Mouse (Mus musculus) lung, embryonic 15.5 days (tissue): Measurements from ENCODE around the gene Pold3. TPM values are rescaled to one million over a fixed set of nuclear protein-coding genes. Genes with fewer than 3 reads are reported as not detected.
A peak's percentile ranks its signal among the peaks of the same experiment; 100 is the strongest.

ENCODE experiments used
- ATAC-seq: fragments of 200-750 bp; cut with Nextera tagmentation; 2 replicates; pipeline ENCODE4 v1.8.0; 2017; ENCODE audit warnings: moderate number of reproducible peaks, borderline replicate concordance; ENCODE audit not compliant: low FRiP score, low TSS enrichment; ENCODE audit errors: extremely low read depth
- H3K27ac ChIP-seq: fragments of 300-500 bp; sonication (generic); 2 replicates; pipeline ENCODE4 v1.5.1; 2015; ENCODE audit warnings: moderate library complexity, mild to moderate bottlenecking, inconsistent platforms
- H3K27me3 ChIP-seq: fragments of 300-500 bp; sonication (generic); 2 replicates; pipeline ENCODE4 v1.6.1; 2015; ENCODE audit warnings: inconsistent platforms
- H3K36me3 ChIP-seq: fragments of 300-500 bp; sonication (generic); 2 replicates; pipeline ENCODE4 v1.6.1; 2015; ENCODE audit warnings: inconsistent platforms
- H3K4me1 ChIP-seq: fragments of 300-500 bp; sonication (generic); 2 replicates; pipeline ENCODE4 v1.6.1; 2015; ENCODE audit warnings: inconsistent platforms
- H3K4me2 ChIP-seq: fragments of 300-500 bp; sonication (generic); 2 replicates; pipeline ENCODE4 v1.6.1; 2015; ENCODE audit warnings: inconsistent platforms, mild to moderate bottlenecking, moderate library complexity
- H3K4me3 ChIP-seq: fragments of 300-500 bp; sonication (generic); 2 replicates; pipeline ENCODE4 v1.5.1; 2015; ENCODE audit warnings: mild to moderate bottlenecking, inconsistent platforms
- H3K9ac ChIP-seq: fragments of 300-500 bp; sonication (generic); 2 replicates; pipeline ENCODE4 v1.6.1; 2015; ENCODE audit warnings: inconsistent platforms
- H3K9me3 ChIP-seq: fragments of 300-500 bp; sonication (generic); 2 replicates; pipeline ENCODE4 v1.6.1; 2016; ENCODE audit warnings: inconsistent platforms
- WGBS: fragments of 180-500 bp; shearing (Covaris S2); methylation state at CpG from one replicate; pipeline ENCODE4 v1.1.7; 2015; 5-methylcytosine and 5-hydroxymethylcytosine counted together
- polyA plus RNA-seq: library from polyadenylated mRNA; unstranded; fragments of >200 nt; fragmentation: Nextera tagmentation; extraction: Ambion mirVana; gene quantifications from 2 replicates; pipeline ENCODE4 v1.2.1, GENCODE M21; 2015

The Pold3 gene
- polyA plus RNA-seq = 61.1 and 62.2 TPM in 2 replicates

- Histone ChIP-seq H3K4me1 (peaks cover 11% of the 10 kb centered on the region), H3K4me2 (peak within 1 kb of the TSS; percentile 63), H3K9ac (peak within 1 kb of the TSS; percentile 96), H3K4me3 (peak within 1 kb of the TSS; percentile 97), H3K27me3 (no peaks in the 10 kb centered on the region), H3K36me3 (peaks cover 17% of the 10 kb centered on the region), H3K27ac (peak within 1 kb of the TSS; percentile 95), H3K9me3 (no peaks in the 10 kb centered on the region)
- 3% methylated on average over 31 of the region's 33 CpGs for WGBS
- peak; percentile 95 for ATAC-seq
These were observed at the start of gene Pold3 for GRCm38 (mm10) chr7:100121376-100121789. Gene Pold3 (minus strand): TSS chr7:100121565.

- Histone ChIP-seq H3K27ac (no peak overlapping the region), H3K36me3 (no peaks in the 10 kb centered on the region), H3K4me2 (no peak overlapping the region), H3K9ac (no peak overlapping the region), H3K27me3 (no peaks in the 10 kb centered on the region), H3K9me3 (no peaks in the 10 kb centered on the region), H3K4me1 (no peaks in the 10 kb centered on the region), H3K4me3 (no peak overlapping the region)
- ATAC-seq = no peak
- WGBS = 53% methylated on average over 4 of the region's 4 CpGs
These were observed 49.4 kb upstream of the Pold3 start for GRCm38 (mm10) chr7:100170756-100171155.

DNA sequence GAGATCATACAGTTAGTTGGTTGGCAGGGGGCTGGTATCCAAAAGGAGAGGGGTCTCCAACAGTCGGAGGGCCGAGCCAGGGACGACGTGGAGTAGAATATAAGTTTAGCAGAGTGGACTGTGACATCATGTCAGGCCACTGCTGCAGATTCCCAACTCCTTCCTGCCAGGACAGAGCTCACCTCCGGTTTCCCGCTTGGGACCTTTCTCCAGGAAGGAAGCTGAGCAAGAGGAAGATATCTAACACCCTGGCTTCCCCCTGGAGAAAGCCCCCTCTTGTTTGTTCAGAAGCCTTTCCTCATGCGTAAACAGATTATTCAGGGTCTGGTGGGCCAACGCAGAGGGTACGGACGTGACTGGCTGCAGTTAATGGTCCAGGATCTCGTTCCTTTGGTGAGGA lies 47.3 kb upstream of the Pold3 start:
- Histone ChIP-seq H3K9me3 (no peaks in the 10 kb centered on the region), H3K36me3 (no peaks in the 10 kb centered on the region), H3K4me3 (no peak overlapping the region), H3K4me1 (no peaks in the 10 kb centered on the region), H3K4me2 (no peak overlapping the region), H3K9ac (no peak overlapping the region), H3K27ac (no peak overlapping the region), H3K27me3 (no peaks in the 10 kb centered on the region)
- 64% methylated on average over 11 of the region's 11 CpGs for WGBS
- no peak for ATAC-seq

GRCm38 (mm10) chr7:100163506-100163905 lies 42.1 kb upstream of the Pold3 start:
- Histone ChIP-seq H3K4me3 (no peak overlapping the region), H3K27ac (no peak overlapping the region), H3K27me3 (no peaks in the 10 kb centered on the region), H3K4me1 (peaks cover 6% of the 10 kb centered on the region), H3K4me2 (no peak overlapping the region), H3K9me3 (no peaks in the 10 kb centered on the region), H3K36me3 (no peaks in the 10 kb centered on the region), H3K9ac (no peak overlapping the region)
- 61% methylated on average over 4 of the region's 4 CpGs for WGBS
- no peak for ATAC-seq

DNA sequence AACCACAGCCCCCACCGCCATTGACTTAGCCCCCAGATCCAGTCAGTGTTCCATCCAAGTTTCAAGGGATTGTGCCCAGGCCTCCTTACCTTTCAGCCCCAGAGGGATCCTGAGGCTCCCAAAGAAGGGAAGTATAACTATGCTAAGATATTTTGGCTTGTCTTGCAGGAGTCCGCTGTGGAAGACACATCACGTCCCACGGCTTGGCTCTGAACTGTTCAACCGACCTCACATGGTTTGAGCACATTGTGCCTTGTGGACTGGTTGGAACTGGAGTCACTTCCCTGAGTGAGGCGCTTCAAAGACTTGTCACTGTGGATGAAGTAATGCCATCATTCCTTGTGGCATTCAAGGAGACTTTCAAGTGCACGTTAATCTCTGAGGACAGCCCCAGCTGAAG lies 38.6 kb upstream of the Pold3 start:
- H3K9me3 ChIP-seq = no peaks in the 10 kb centered on the region
- no peaks in the 10 kb centered on the region for H3K27me3 ChIP-seq
- H3K4me1 ChIP-seq = peaks cover 6% of the 10 kb centered on the region
- H3K4me2 ChIP-seq = peak overlapping the region; percentile 88
- H3K27ac ChIP-seq = peak overlapping the region; percentile 97
- H3K9ac ChIP-seq = peak overlapping the region; percentile 80
- 60% methylated on average over 7 of the region's 7 CpGs for WGBS
- ATAC-seq = peak; percentile 7; the same call in 1 of the 2 replicates
- H3K36me3 ChIP-seq = no peaks in the 10 kb centered on the region
- H3K4me3 ChIP-seq = peak overlapping the region; percentile 81

- Histone ChIP-seq H3K9ac (peak within 1 kb of the TSS; percentile 80), H3K27ac (peak within 1 kb of the TSS; percentile 97), H3K9me3 (no peaks in the 10 kb centered on the region), H3K27me3 (no peaks in the 10 kb centered on the region), H3K4me3 (peak within 1 kb of the TSS; percentile 81), H3K4me2 (peak within 1 kb of the TSS; percentile 88), H3K36me3 (no peaks in the 10 kb centered on the region), H3K4me1 (peaks cover 6% of the 10 kb centered on the region)
- ATAC-seq = peak; percentile 97
- WGBS = under 1% methylated on average over 78 of the region's 78 CpGs
These were observed 37.9 kb upstream of the Pold3 start, which contains the start of gene Lipt2 for GRCm38 (mm10) chr7:100159105-100159841. Gene Lipt2 (plus strand): TSS chr7:100159277.

GRCm38 (mm10) chr7:100157669-100158068 lies 36.3 kb upstream of the Pold3 start:
- Histone ChIP-seq H3K36me3 (no peaks in the 10 kb centered on the region), H3K4me1 (peaks cover 6% of the 10 kb centered on the region), H3K4me3 (no peak overlapping the region), H3K9ac (no peak overlapping the region), H3K27me3 (no peaks in the 10 kb centered on the region), H3K27ac (no peak overlapping the region), H3K4me2 (no peak overlapping the region), H3K9me3 (no peaks in the 10 kb centered on the region)
- 61% methylated on average over 4 of the region's 4 CpGs for WGBS
- ATAC-seq = no peak

GRCm38 (mm10) chr7:100150626-100151025 lies 29.3 kb upstream of the Pold3 start:
- ATAC-seq = no peak
- 63% methylated on average over 11 of the region's 11 CpGs for WGBS

GRCm38 (mm10) chr7:100150086-100150485 lies 28.7 kb upstream of the Pold3 start:
- no peak overlapping the region for H3K9ac ChIP-seq
- H3K4me3 ChIP-seq = no peak overlapping the region
- H3K36me3 ChIP-seq = no peaks in the 10 kb centered on the region
- no peak for ATAC-seq
- WGBS = 59% methylated on average over 10 of the region's 10 CpGs
- H3K4me2 ChIP-seq = no peak overlapping the region
- H3K27me3 ChIP-seq = no peaks in the 10 kb centered on the region
- no peaks in the 10 kb centered on the region for H3K4me1 ChIP-seq
- H3K9me3 ChIP-seq = no peaks in the 10 kb centered on the region
- no peak overlapping the region for H3K27ac ChIP-seq

More at GRCm38 (mm10) chr7:100150626-100151025, 29.3 kb upstream of the Pold3 start:
- Histone ChIP-seq H3K27me3 (no peaks in the 10 kb centered on the region), H3K4me3 (no peak overlapping the region), H3K9me3 (no peaks in the 10 kb centered on the region), H3K4me1 (no peaks in the 10 kb centered on the region), H3K4me2 (no peak overlapping the region), H3K9ac (no peak overlapping the region), H3K27ac (no peak overlapping the region), H3K36me3 (no peaks in the 10 kb centered on the region)

DNA sequence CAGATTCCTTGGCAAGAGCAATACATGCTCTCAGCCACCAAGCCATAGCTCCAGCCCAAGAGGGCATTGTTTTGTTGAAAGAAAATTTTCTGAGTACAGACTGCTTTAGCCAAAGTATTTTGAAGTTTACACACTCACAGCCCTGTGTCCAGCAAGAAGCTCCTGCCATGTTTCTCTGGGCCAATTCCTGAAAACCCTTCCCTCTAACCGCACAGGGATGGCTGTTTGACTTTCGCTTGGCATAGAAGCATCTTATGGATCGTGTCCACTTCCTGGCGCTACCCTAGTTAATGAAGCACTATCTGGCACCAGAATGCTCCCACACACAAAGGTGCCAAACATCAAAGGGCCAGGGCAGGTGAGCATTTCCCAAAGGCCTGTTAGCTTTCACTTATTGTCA lies 27.2 kb upstream of the Pold3 start:
- Histone ChIP-seq H3K9me3 (no peaks in the 10 kb centered on the region), H3K36me3 (no peaks in the 10 kb centered on the region), H3K27ac (no peak overlapping the region), H3K4me2 (no peak overlapping the region), H3K27me3 (no peaks in the 10 kb centered on the region), H3K4me1 (no peaks in the 10 kb centered on the region), H3K4me3 (no peak overlapping the region), H3K9ac (no peak overlapping the region)
- no peak for ATAC-seq
- 81% methylated on average over 4 of the region's 4 CpGs for WGBS

DNA sequence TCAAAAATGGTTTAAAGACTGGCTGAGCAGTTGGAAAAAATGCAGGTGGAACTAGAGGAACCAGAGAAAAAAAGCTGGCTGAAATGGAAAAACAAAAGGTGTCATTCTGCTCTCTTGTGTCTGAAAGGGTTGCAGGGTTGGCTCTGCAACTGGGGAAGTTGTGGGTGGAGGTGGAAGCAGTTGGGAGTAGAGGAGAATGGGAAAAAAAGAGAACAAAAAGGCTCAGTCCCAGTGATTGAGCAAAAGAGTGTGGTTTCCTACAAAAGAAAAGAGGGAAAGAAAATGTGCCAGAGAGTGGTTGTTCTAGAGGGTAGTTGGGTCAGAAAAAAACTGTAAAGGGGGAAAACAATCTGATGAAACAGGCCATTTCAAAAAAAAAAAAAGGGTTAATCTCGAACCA lies 19.2 kb upstream of the Pold3 start:
- H3K4me3 ChIP-seq = no peak overlapping the region
- H3K36me3 ChIP-seq = no peaks in the 10 kb centered on the region
- 0 out of 2 replicates have a peak, but pooled peaks cover 2% of the 10 kb centered on the region for H3K4me1 ChIP-seq
- no peaks in the 10 kb centered on the region for H3K9me3 ChIP-seq
- ATAC-seq = no peak
- no peaks in the 10 kb centered on the region for H3K27me3 ChIP-seq
- H3K9ac ChIP-seq = no peak overlapping the region
- no peak overlapping the region for H3K27ac ChIP-seq
- WGBS = 65% methylated on average over 1 of the region's 1 CpGs
- H3K4me2 ChIP-seq = no peak overlapping the region

- Histone ChIP-seq H3K4me3 (no peak overlapping the region), H3K27me3 (no peaks in the 10 kb centered on the region), H3K9ac (no peak overlapping the region), H3K9me3 (no peaks in the 10 kb centered on the region), H3K4me2 (no peak overlapping the region), H3K36me3 (no peaks in the 10 kb centered on the region), H3K4me1 (0 out of 2 replicates have a peak, but pooled peaks cover 2% of the 10 kb centered on the region), H3K27ac (no peak overlapping the region)
- ATAC-seq = no peak
- 95% methylated on average over 4 of the region's 4 CpGs for WGBS
These were observed 16.7 kb upstream of the Pold3 start for GRCm38 (mm10) chr7:100138075-100138474.
